Mouse (Mus musculus) c-Kit-positive CD71-negative TER-119-negative erythroid progenitor cells, embryonic 14.5 days (primary cell): Measurements from ENCODE around the gene Map3k14.
"Not testable (repeated sequence)": the region's sequence is repeated elsewhere in the genome, so short reads cannot be mapped to it uniquely, and the experiment has no call there.

Experiments used
- DNase-seq: peaks from one replicate; pipeline ENCODE4 v3.0.0-alpha.2; 2013; ENCODE audit warnings: low read depth

The Map3k14 gene

GRCm38 (mm10) chr11:103246081-103246730 lies 21.1 kb downstream of the Map3k14 start:
- no peak for DNase-seq

- DNase-seq = no peak
These were observed 22.4 kb downstream of the Map3k14 start for GRCm38 (mm10) chr11:103244856-103245255.

GRCm38 (mm10) chr11:103240740-103241139 lies 26.5 kb downstream of the Map3k14 start:
- DNase-seq = no peak

GRCm38 (mm10) chr11:103237757-103238156 lies 29.5 kb downstream of the Map3k14 start:
- DNase-seq = no peak

GRCm38 (mm10) chr11:103236903-103237302 lies 30.4 kb downstream of the Map3k14 start:
- no peak for DNase-seq

GRCm38 (mm10) chr11:103236431-103236830 lies 30.8 kb downstream of the Map3k14 start:
- DNase-seq = no peak

GRCm38 (mm10) chr11:103235702-103236101 lies 31.6 kb downstream of the Map3k14 start:
- DNase-seq = no peak

- DNase-seq = no peak
These were observed 32.8 kb downstream of the Map3k14 start for GRCm38 (mm10) chr11:103234447-103234846.

- DNase-seq = peak; percentile 66
These were observed 34.3 kb downstream of the Map3k14 start for GRCm38 (mm10) chr11:103232966-103233365.

- DNase-seq = no peak
These were observed 35.9 kb downstream of the Map3k14 start for GRCm38 (mm10) chr11:103231367-103231766.

GRCm38 (mm10) chr11:103230626-103231025 lies 36.6 kb downstream of the Map3k14 start:
- DNase-seq = no peak

GRCm38 (mm10) chr11:103229608-103230007 lies 37.7 kb downstream of the Map3k14 start:
- DNase-seq = no peak

- DNase-seq = no peak
These were observed 43.3 kb downstream of the Map3k14 start for GRCm38 (mm10) chr11:103223951-103224456.

GRCm38 (mm10) chr11:103223444-103223843 lies 43.8 kb downstream of the Map3k14 start:
- no peak for DNase-seq

- not testable (repeated sequence) for DNase-seq
These were observed 44.6 kb downstream of the Map3k14 start for GRCm38 (mm10) chr11:103222718-103223117.

GRCm38 (mm10) chr11:103221437-103221836 lies 45.8 kb downstream of the Map3k14 start:
- DNase-seq = no peak

GRCm38 (mm10) chr11:103219995-103220394 lies 47.3 kb downstream of the Map3k14 start:
- no peak for DNase-seq

- DNase-seq = no peak
These were observed 48.0 kb downstream of the Map3k14 start for GRCm38 (mm10) chr11:103219259-103219658.

- DNase-seq = no peak
These were observed 48.8 kb downstream of the Map3k14 start for GRCm38 (mm10) chr11:103218517-103218901.

GRCm38 (mm10) chr11:103217790-103218516 lies 49.3 kb downstream of the Map3k14 start, which contains the start of gene Spata32:
Spata32 (minus strand) TSS chr11:103218432.
- peak; percentile 49 for DNase-seq

GRCm38 (mm10) chr11:103215355-103215754 lies 51.9 kb downstream of the Map3k14 start:
- peak; percentile 26 for DNase-seq

- no peak for DNase-seq
These were observed 53.6 kb downstream of the Map3k14 start for GRCm38 (mm10) chr11:103213712-103214111.

- no peak for DNase-seq
These were observed 57.0 kb downstream of the Map3k14 start for GRCm38 (mm10) chr11:103210291-103210690.
